Mouse (Mus musculus): ENCODE measurements around the gene Cntn4.

Gene Cntn4

GRCm38 (mm10) chr6:105677149-105678031 lies at the start of gene Cntn4:
Gene Cntn4, plus strand, starts transcription at chr6:105677660.
- DNase-seq (ENCODE audit: low spot score), result peak; percentile 42

- no peak for DNase-seq (ENCODE audit: low spot score)
Measured at GRCm38 (mm10) chr6:105674276-105674675, 3.2 kb upstream of the Cntn4 start.

DNA sequence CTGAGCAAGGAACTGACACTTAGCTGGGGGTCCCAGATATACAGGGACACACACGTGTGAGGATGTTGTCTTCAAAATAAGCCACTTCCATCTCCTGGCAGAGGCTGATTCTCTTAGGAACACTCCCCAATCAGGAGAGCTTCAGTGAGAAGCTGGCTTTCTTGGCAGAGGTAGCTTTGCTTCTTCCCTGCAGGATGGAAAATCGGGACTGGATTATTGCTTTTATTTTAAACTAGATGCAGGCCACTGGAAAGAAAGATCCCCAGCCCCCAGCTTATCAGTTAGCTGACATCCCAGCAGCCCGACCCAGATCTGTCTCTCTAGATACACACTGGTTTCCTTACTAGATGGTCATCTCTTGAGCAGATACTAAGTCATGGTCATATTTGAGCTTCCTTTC lies 2.4 kb upstream of the Cntn4 start:
- DNase-seq (ENCODE audit: low spot score), result no peak

DNA sequence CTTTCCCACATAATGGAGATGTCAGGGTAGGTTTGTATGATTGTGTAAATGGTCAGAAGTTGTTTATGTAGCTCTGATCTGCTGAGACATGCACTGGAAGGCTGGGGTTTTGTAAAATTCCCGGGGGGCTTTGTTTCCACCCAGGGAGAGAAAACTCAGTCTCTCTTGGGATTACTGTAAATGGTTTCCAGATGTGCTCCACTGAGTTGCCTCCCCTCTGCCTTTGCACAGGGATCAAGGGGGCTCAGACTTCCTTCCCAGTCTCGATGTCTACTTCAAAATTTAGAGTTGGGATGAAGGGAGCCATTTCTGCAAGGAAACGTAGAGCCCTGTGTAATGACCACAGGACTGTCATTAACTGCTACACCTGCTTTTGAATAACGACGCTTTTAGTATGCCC lies 823 bp upstream of the Cntn4 start:
- no peak for DNase-seq (ENCODE audit: low spot score)

- DNase-seq (ENCODE audit: low spot score), result no peak
Measured at GRCm38 (mm10) chr6:105678778-105679177, 1.3 kb downstream of the Cntn4 start.

DNA sequence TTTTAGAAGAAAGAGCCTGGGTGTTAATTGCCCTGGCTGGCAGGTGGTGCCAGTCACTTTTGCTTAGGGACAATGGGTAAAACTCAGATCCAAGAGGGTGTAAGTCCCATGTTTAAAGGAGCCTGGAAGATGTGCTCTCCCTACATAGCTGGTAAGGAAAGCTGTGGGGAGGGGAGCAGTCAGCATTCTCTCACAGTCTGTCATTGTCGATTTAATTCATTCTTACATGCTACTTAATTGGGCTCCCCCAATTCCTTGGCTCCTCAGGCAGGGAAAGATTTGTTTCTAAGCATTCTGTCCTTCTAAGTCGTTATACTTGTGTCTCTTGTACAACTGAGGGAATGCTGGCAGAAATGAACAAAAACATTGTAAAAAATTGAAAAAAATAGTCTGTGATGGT lies 4.0 kb downstream of the Cntn4 start:
- DNase-seq (ENCODE audit: low spot score), result no peak

DNA sequence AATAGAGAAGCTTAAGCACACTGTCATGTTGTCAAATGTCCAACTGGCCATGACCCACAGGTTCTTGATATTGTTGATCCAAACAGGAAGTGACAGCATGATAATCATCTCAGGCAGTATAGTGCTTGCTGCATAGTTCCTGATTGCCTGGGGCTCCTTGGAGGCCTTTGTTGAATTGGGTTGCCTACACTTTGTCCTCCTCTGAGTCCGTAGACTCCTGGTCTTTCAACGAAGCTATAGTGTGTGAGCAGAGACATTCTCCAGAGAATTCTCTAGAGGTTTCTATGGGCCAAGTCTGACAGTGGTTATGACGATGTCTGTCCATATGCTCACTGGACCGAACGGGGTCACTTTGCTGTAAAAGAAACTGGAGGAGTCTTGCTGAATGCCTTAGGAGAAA lies 5.8 kb downstream of the Cntn4 start:
- DNase-seq (ENCODE audit: low spot score), result no peak

- DNase-seq (ENCODE audit: low spot score), result no peak
Measured at GRCm38 (mm10) chr6:105684123-105684522, 6.7 kb downstream of the Cntn4 start.

DNA sequence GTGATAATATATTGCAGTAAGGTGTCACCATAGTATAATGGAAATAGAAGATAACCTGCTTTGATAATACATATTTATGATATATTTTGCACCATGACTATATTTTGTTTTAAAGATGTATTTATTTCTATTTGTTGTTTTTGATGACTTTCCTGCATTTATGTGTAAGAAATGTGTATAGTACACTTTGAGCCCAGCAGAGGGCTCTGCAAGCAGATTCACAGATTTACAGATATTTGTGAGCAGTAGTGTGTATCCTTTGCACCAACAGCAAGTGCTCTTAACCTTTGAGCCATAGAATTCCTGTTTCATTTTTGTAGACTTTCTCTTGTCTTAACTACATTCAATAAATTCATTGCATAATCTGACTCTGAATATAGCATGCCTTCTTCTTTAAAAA lies 10.7 kb downstream of the Cntn4 start:
- DNase-seq (ENCODE audit: low spot score), result no peak

GRCm38 (mm10) chr6:105742026-105742425 lies 64.6 kb downstream of the Cntn4 start:
- DNase-seq (ENCODE audit: low spot score), result no peak

DNA sequence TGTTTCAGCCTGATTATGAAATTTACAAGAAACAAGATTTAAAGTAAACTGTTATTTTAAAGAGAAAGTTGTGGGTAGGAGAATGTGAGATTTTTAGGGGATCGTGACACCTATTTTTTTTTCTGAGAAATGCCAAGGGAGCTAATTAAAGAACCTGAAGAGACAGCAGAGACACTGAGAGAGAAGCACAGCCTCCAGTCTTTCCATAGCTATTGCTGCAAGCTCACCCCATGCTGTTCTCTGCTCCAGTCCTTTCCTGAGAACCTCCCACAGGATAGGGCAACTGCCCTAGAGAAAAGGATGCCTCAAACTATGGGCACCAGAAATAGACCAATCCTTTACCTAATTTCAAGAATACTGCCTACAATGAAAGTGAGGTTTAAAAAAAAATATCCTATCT lies 103.2 kb downstream of the Cntn4 start:
- DNase-seq (ENCODE audit: low spot score), result no peak

- no peak for DNase-seq (ENCODE audit: low spot score)
Measured at GRCm38 (mm10) chr6:105788462-105788861, 111.0 kb downstream of the Cntn4 start.

DNA sequence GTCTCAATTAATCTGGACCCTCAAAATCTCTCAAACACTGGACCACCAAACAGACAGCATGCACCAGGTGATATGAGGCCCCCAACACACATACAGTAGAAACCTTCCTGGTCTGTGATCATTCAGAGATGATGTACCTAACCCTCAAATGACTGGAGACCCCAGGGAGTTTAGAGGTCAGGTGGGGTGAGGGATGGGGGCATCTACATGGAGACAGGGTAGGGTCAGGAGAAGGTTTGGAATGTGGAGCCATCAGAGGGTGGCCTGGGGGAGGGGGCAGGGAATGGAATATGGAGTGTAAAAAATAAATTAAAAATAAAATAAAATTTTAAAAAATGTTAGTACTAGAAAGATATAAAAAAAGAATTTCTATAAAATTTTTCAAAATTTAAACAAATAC lies 157.6 kb downstream of the Cntn4 start:
- no peak for DNase-seq (ENCODE audit: low spot score)

- DNase-seq (ENCODE audit: low spot score), result no peak
Measured at GRCm38 (mm10) chr6:105847296-105847695, 169.8 kb downstream of the Cntn4 start.

DNA sequence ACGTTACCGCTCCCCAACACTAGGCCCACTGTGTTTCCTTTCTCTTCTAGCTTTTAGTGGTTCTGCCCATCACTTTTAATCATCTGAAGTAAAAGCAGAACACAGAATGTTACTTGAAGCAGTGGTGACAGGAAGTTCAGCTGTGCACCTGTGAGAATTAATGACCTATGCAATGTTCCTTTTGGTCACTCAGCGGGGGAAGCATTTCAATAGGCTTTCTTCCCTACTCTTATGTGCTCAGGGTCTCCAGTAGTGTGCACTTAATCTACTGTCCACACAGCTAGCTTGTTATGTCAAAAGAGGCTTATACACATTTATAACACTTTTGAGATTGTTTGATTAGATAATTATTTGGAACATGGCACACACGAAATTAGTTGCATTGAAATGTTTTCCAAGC lies 215.4 kb downstream of the Cntn4 start:
- DNase-seq (ENCODE audit: low spot score), result no peak

- DNase-seq (ENCODE audit: low spot score), result no peak
Measured at GRCm38 (mm10) chr6:105938485-105938884, 261.0 kb downstream of the Cntn4 start.

GRCm38 (mm10) chr6:105939303-105939702 lies 261.8 kb downstream of the Cntn4 start:
- no peak for DNase-seq (ENCODE audit: low spot score)

GRCm38 (mm10) chr6:105940591-105940990 lies 263.1 kb downstream of the Cntn4 start:
- no peak for DNase-seq (ENCODE audit: low spot score)

- DNase-seq (ENCODE audit: low spot score), result no peak
Measured at GRCm38 (mm10) chr6:105991492-105991891, 314.0 kb downstream of the Cntn4 start.

DNA sequence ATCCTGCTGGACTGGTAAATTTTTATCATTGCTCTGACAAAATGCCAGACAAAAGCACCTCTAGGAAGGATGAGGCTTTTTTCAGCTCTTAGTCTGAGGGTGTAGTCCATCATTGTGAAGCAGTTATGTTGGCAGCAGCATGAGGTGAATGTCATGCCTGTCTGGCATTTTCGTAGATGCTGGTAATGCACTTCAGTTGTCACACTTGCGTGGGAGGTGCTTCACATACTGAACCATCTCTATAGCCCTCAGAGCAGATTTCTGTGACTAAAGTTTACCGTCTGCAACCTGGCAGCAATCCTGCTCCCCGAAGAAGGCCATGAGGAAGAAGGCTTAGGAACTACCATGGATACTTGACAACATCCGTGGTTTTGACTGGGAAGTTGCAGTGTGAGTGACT lies 335.6 kb downstream of the Cntn4 start:
- no peak for DNase-seq (ENCODE audit: low spot score)

- no peak for DNase-seq (ENCODE audit: low spot score)
Measured at GRCm38 (mm10) chr6:106015126-106015525, 337.7 kb downstream of the Cntn4 start.

GRCm38 (mm10) chr6:106048878-106049277 lies 371.4 kb downstream of the Cntn4 start:
- no peak for DNase-seq (ENCODE audit: low spot score)

GRCm38 (mm10) chr6:106056123-106056522 lies 378.7 kb downstream of the Cntn4 start:
- no peak for DNase-seq (ENCODE audit: low spot score)

DNA sequence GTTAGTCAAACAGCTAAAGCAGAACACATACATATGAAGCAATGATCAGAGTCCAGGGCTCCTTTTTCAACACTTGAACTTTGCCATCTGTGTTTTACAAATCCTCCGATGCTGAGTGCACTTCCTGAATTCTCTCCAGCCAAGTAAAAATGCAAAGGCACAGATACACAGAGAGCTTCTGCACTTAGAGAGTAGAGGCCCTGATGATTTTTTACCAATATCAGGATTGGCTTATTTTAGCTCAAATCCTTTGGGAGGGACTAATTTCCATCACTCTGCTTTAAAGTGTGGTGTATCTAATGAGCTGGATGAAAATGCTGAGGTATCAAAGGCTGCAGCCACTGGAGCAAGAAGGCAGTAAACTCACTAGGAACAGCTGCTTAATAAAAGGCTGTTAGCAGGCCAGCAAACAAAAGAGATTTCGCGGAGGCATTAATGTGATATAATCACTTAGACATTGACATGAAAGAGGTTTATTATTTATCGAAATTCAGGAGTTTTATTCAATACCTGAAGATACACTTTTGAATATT lies 400.7 kb downstream of the Cntn4 start:
- no peak for DNase-seq (ENCODE audit: low spot score)

Data from testis, postnatal 10 days (tissue).